Mouse (Mus musculus) liver, embryonic 16.5 days (tissue): ENCODE results near the gene Kcnk12. TPM values are rescaled to one million over a fixed set of nuclear protein-coding genes. Genes with fewer than 3 reads are reported as not detected.

Experiments
- ATAC-seq: fragments of 200-750 bp; cut with Nextera tagmentation; 2 replicates; pipeline ENCODE4 v1.8.0; 2017; ENCODE audit warnings: low read depth, mild to moderate bottlenecking, moderate number of reproducible peaks, moderate library complexity
- H3K27ac ChIP-seq: fragments of 300-500 bp; sonication (generic); 2 replicates; pipeline ENCODE4 v1.5.1; 2014; ENCODE audit warnings: mild to moderate bottlenecking, low read length
- H3K27me3 ChIP-seq: fragments of 300-500 bp; sonication (generic); 2 replicates; pipeline ENCODE4 v1.6.1; 2014; ENCODE audit warnings: low read depth, low read length, mixed read lengths; ENCODE audit not compliant: control insufficient read depth, insufficient read depth
- H3K36me3 ChIP-seq: fragments of 300-500 bp; sonication (generic); 2 replicates; pipeline ENCODE4 v1.6.1; 2014; ENCODE audit warnings: mild to moderate bottlenecking; ENCODE audit not compliant: control insufficient read depth, insufficient read depth
- H3K4me1 ChIP-seq: fragments of 300-500 bp; sonication (generic); 2 replicates; pipeline ENCODE4 v1.6.1; 2014; ENCODE audit warnings: low read depth, low read length, mixed read lengths; ENCODE audit not compliant: control insufficient read depth
- H3K4me2 ChIP-seq: fragments of 300-500 bp; sonication (generic); 2 replicates; pipeline ENCODE4 v1.6.1; 2014; ENCODE audit warnings: low read depth, low read length, mixed read lengths
- H3K4me3 ChIP-seq: fragments of 300-500 bp; sonication (generic); 2 replicates; pipeline ENCODE4 v1.5.1; 2014; ENCODE audit warnings: low read depth, mild to moderate bottlenecking, low read length
- H3K9ac ChIP-seq: fragments of 300-500 bp; sonication (generic); 2 replicates; pipeline ENCODE4 v1.6.1; 2014; ENCODE audit warnings: low read depth, low read length
- H3K9me3 ChIP-seq: fragments of 300-500 bp; sonication (generic); replicated peaks from 2 replicates; pipeline ENCODE4 v1.6.1; 2016; ENCODE audit warnings: low read length; ENCODE audit not compliant: control insufficient read depth
- WGBS: fragments of 180-500 bp; shearing (Covaris S2); extraction: QIAGEN DNeasy Blood & Tissue Kit; methylation state at CpG from one replicate; pipeline ENCODE4 v1.1.7; 2014; ENCODE audit not compliant: insufficient replicate concordance; 5-methylcytosine and 5-hydroxymethylcytosine counted together
- polyA plus RNA-seq: library from polyadenylated mRNA; unstranded; fragments of >200 nt; fragmentation: Nextera tagmentation; extraction: Ambion mirVana; gene quantifications from 2 replicates; pipeline ENCODE4 v1.2.1, GENCODE M21; 2015

Gene Kcnk12
- polyA plus RNA-seq, 1 experiment from 2014 or later: 0.25 TPM

DNA sequence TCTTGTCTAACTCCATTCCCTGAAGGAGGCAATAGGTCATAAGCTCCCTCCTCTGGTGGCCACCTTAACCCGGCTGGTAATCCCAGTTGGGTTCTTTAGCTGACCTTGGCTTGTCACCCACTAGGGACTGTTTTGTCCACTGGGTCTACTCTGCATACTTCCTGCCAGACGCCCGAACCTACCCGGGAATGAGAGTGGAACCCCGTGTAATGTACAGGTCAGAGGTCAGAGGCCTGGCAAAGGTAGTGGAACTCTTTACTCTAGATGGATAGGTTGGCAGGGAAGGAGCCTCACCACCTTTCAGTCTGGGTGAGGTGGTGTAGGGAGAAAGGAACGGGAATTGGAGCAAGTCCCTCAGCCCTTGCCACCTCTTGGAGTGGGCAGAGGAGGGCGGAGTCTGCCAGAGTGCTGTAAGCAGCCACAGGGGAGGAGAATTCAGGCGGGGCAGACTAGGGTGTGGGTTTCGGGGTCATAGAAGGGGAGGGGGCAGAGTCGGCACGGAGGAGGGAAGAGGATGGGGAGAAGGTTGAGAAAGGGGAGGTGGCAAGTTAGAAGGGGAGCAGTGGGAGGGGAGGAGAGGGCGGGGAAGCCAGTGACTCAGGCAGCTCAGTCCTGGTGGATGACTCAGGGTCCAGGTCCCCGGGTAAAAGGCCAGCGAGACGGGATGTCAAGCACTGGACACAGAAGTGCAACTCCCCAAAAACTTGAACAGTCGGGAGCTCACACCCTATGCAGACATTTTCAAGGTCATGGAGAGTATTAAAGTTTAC is 98.6 kb downstream of the Kcnk12 start:
- Histone ChIP-seq H3K36me3 (peaks cover 3% of the 10 kb centered on the region; the same call in 1 of the 2 replicates), H3K9me3 (no peaks in the 10 kb centered on the region), H3K4me3 (no peak overlapping the region), H3K27me3 (no peaks in the 10 kb centered on the region), H3K4me1 (no peaks in the 10 kb centered on the region), H3K4me2 (no peak overlapping the region), H3K9ac (no peak overlapping the region), H3K27ac (no peak overlapping the region)
- ATAC-seq: no peak
- 80% methylated on average over 16 of the region's 16 CpGs for WGBS

DNA sequence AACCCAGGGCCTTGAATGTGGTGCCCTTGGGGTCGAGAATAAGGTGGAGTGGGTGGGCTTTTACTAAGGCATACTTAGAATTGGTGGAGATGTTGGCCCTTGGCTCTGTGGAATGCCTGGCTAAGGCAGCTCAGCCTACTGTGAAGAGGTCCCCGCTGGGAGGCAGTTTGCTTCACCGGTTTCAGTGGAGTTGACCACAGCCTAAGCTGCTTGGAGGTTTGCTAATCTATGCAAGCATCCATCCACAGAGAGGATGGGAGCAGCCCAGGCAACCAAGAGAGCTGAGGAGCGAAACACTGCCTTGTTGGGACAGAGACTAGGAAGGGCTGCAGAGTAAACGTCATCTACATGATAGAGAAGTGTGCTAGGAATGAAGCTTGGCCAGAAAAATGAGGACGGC is 101.0 kb downstream of the Kcnk12 start:
- H3K9ac ChIP-seq: no peak overlapping the region
- WGBS: 78% methylated on average over 6 of the region's 6 CpGs
- H3K36me3 ChIP-seq: peaks cover 3% of the 10 kb centered on the region; the same call in 1 of the 2 replicates
- H3K27me3 ChIP-seq: no peaks in the 10 kb centered on the region
- no peaks in the 10 kb centered on the region for H3K9me3 ChIP-seq
- no peak overlapping the region for H3K4me2 ChIP-seq
- ATAC-seq: no peak
- no peak overlapping the region for H3K27ac ChIP-seq
- no peaks in the 10 kb centered on the region for H3K4me1 ChIP-seq
- H3K4me3 ChIP-seq: no peak overlapping the region

DNA sequence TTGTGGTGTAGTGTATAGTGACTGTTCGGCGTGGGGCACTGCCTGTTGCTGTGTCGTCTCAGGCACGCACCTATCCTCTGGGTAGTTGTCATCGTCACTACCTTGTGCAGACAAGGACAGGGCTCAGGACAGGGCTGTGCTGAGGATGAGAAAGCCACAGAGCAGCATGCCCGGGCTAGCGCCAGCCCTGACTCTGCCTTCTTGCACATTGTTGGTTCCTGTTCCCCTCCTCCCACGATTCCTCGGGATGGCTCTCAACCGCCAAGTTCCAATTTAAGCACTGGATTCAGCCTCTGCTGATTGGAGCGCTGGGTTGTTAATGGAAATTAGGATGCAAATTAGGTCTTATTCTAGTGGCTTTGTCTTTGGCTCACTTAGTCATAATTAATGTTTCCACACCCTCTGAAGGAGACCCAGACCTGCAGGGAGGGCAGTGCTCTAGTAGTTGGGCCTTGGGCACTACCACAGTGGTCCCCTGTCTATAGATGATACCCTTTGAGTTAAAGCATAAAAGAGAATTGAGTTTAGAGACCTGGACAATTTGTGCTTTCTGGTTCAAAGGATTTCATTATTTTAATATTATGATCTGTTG is 101.8 kb downstream of the Kcnk12 start:
- 84% methylated on average over 11 of the region's 11 CpGs for WGBS
- Histone ChIP-seq H3K4me2 (no peak overlapping the region), H3K9me3 (no peaks in the 10 kb centered on the region), H3K4me3 (no peak overlapping the region), H3K27ac (no peak overlapping the region), H3K36me3 (peaks cover 3% of the 10 kb centered on the region; the same call in 1 of the 2 replicates), H3K27me3 (no peaks in the 10 kb centered on the region), H3K9ac (no peak overlapping the region), H3K4me1 (no peaks in the 10 kb centered on the region)
- no peak for ATAC-seq

Other genes with a start within 250 kb of the Kcnk12 start
- gene Epcam, start 162.0 kb downstream of the Kcnk12 start, polyA plus RNA-seq: 1.0 and 8.1 TPM in 2 replicates
- 23.3 and 25.9 TPM in 2 replicates for gene Msh2, start 125.7 kb downstream of the Kcnk12 start, polyA plus RNA-seq
- gene Rpl36-ps4, start 123.0 kb upstream of the Kcnk12 start, polyA plus RNA-seq: not detected in 2 replicates
- 20.3 and 21.8 TPM in 2 replicates for gene Msh6, start 177.1 kb upstream of the Kcnk12 start, polyA plus RNA-seq